Mouse (Mus musculus): Measurements from ENCODE around the gene Dnah11.
A peak's percentile ranks its signal among the peaks of the same experiment; 100 is the strongest.
"Not testable (repeated sequence)": the region's sequence is repeated elsewhere in the genome, so short reads cannot be mapped to it uniquely, and the experiment has no call there.

The Dnah11 gene

GRCm38 (mm10) chr12:117980315-117980714 lies 218.5 kb downstream of the Dnah11 start:
- no peak for DNase-seq (ENCODE audit: low spot score in 2 of 2)

DNA sequence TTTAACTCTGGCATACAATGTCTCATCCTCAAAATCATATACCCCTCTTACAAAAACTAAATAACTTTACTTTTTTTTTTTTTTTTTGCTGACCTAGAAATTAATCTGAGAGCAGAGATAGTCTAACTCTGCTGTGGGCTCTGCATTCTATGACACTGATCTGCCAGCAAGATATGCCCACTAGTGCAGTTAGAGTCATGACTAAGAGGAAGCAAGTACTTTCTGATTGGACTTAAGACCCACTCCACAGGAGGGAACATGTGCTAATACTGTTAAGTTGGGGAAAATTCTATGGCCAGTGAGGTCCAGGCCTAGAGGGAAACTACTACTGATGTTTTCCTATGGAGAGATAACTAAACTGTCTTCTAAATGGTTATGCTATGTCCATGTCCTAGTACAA lies 225.1 kb downstream of the Dnah11 start:
- DNase-seq (ENCODE audit: low spot score in 2 of 2) = no peak

DNA sequence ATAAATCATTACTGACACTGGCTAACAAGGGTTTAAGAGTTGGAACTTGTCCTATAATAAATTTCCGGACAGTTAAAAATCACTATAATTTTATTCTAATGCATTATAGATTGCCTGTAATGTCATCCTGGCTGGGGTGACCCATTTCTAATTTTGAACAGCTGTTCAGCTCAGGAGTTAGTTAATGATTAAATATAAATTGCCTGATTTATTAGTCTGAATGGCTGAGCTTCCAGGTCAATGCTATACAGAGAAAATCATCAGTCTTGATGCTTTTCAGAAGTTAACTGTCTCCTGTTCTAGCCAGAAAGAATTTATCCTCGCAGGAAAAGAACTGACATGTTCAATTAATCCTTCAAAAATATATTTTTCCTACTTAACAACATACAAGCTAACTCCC lies 236.1 kb downstream of the Dnah11 start:
- no peak for DNase-seq (ENCODE audit: low spot score in 2 of 2)

GRCm38 (mm10) chr12:117959213-117959612 lies 239.6 kb downstream of the Dnah11 start:
- DNase-seq (ENCODE audit: low spot score in 2 of 2) = no peak

DNA sequence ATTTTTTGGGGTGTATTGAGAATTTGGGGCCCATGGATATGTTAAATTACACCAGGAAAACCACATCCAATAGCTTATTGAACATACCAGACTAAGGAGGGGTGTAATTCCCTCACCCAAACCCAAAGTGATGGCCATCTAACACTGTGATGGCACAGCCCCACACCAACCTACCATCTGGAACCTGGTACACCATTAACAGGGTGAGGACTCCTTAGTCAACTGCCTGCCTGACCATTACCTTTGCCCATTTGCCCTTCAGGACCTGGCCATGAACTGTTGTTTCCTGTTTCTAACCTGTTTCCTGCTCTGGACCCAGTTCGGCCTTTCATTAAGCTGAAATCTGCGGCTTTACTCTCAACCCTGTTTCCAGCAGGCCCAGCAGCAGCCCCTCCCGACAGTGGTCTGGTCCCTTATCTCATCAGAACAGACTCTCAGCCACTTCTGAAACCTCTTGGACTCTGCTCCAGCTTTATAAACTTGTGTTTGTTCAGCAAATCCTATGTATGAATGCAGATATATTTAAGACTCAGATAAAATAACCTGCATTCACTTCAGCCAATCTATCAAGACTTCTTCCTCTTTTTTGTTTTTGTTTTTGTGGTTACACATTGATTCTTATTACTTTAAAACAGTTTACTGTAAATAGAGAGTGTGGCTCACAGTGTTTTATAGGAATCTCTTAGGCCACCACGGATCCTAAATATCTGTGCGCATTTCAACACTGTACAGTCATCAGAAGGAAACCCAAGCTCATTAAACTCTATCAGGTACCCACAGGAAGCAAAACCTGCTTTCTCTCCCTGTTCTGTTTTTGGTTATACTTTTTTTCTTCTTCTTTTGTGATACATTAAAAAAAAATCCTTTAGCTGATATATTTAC lies 251.8 kb downstream of the Dnah11 start:
- DNase-seq (ENCODE audit: low spot score in 2 of 2) = no peak

- DNase-seq (ENCODE audit: low spot score in 2 of 2) = no peak
Observed at GRCm38 (mm10) chr12:117941947-117942346, 256.9 kb downstream of the Dnah11 start.

GRCm38 (mm10) chr12:117938214-117938613 lies 260.6 kb downstream of the Dnah11 start:
- DNase-seq (ENCODE audit: low spot score in 2 of 2) = no peak

GRCm38 (mm10) chr12:117932026-117932425 lies 266.8 kb downstream of the Dnah11 start:
- DNase-seq (ENCODE audit: low spot score in 2 of 2) = no peak

GRCm38 (mm10) chr12:117929768-117930167 lies 269.1 kb downstream of the Dnah11 start:
- DNase-seq (ENCODE audit: low spot score in 2 of 2) = no peak

DNA sequence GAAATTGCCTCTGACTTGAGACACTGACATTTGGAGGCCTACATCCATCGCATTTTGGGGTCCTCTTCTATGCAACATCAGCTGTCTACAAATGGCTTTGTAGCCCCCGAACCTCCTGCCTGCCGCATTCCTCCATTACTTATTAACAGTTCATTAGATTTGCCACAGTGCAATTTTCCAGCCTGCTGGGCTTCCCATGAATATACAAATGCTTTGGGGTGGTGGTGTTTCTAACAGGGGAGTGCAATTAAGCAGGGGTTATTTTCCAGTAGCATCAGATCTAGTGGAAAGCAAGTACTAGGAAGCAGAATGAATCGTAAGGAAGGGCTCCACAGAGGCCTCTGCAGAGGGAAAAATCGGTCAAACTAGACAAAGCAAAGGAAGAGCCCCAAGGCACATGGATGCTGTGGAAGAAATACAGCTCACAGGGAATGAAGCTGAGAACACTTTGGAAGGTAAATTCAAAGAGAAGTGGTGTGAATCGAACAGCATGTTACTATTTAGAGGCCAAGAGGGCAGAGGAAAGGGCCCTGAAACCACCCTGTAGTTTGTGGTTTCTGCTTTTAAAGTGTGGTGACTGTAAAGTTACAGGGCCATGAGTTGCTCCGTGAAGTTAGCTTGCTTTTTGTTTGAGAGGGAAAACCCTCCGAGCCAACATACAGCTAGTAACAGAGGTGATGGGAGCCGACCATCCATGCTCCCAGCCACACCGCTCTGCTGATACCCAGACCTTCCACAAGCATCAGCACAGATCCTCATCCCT lies 282.8 kb downstream of the Dnah11 start:
- no peak for DNase-seq (ENCODE audit: low spot score in 2 of 2)

- DNase-seq (ENCODE audit: low spot score in 2 of 2) = no peak
Observed at GRCm38 (mm10) chr12:117914613-117915245, 284.1 kb downstream of the Dnah11 start.

- no peak for DNase-seq (ENCODE audit: low spot score in 2 of 2)
Observed at GRCm38 (mm10) chr12:117911396-117911795, 287.4 kb downstream of the Dnah11 start.

DNA sequence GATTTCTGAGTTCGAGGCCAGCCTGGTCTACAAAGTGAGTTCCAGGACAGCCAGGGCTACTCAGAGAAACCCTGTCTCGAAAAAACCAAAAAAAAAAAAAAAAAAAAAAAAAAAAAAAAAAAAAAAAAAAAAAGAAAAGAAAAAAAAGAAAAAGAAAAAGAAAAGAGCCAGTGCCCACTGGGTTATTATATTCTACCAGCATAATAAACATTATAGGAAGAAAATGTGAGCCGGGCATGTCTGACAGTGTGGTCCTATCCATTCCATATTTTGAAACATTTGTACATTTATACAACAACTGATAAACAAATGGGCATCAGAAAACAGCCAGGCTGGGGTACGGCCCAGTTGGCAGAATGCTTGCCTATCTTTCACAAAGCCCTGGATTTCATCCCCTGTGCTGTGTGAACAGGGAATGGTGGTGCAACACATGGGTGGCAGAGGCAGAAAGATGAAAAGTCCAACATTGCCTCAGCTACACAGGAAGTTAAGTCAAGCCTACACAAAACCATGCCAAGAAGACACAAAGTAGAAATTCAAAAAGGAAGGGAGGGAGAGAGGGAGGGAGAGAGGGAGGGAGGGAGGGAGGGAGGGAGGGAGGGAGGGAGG lies 293.5 kb downstream of the Dnah11 start:
- DNase-seq (ENCODE audit: low spot score in 2 of 2) = not testable (repeated sequence)

GRCm38 (mm10) chr12:117903671-117904070 lies 295.2 kb downstream of the Dnah11 start:
- DNase-seq (ENCODE audit: low spot score in 2 of 2) = peak; percentile 26 to 39

- DNase-seq (ENCODE audit: low spot score in 2 of 2) = not testable (repeated sequence)
Observed at GRCm38 (mm10) chr12:117901352-117901751, 297.5 kb downstream of the Dnah11 start.

DNA sequence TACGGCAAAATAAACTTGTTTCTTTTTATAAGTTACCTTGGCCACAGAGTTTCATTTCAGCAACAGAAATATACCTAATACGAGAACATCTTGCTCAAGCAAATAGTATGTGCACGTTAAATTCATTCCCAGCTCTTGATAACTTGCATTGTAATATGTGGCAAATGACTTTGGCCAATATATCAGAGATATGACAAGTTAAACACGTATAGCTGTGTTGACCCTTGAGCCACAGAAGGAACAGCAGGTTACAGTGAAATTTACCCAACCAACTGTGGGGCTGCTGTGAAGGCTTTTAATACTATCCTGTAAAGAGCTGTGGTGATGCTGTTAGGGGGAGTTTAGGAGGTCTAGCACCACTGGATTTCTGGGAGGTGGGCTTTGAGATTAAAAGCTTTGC lies 298.0 kb downstream of the Dnah11 start:
- not testable (repeated sequence) for DNase-seq (ENCODE audit: low spot score in 2 of 2)

DNA sequence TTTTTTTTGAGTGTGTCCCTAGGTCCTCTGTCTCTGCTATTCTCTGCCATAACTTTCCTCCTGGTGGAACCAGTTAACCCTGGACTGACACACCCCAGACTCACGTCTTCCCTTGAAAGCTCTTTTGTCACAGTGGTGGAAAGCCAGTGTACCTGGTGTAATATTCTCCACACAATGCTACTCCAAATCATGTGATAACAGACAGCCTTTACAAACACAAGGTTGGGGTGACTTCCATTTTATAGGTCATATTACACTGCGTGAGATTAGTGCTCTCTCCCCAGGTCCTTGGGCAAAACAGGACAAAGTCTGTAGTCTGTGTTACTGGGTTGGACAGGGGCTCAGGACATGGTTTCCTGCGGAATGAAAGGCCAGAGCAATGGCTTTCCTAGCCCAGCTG lies 311.4 kb downstream of the Dnah11 start:
- DNase-seq (ENCODE audit: low spot score in 2 of 2) = no peak

DNA sequence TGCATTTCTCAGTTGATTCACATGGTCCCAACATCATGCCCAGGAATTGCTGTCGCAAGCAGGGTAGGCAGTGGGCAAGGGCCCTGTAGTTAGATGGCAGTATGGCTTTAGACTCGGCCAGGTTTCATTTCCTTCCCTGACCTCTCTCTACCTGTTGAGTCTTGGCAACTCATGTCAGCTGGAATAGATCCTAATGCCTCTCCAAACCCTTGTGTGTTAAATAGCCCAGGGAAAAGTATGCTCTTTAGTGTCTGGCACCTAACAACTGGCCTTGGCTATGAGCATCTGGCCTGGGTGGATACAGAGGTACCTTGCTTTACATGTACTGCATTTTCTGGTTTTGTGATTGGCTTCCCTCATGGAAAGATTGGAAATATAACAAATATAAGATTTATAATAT lies 314.2 kb downstream of the Dnah11 start:
- DNase-seq (ENCODE audit: low spot score in 2 of 2) = no peak

- DNase-seq (ENCODE audit: low spot score in 2 of 2) = no peak
Observed at GRCm38 (mm10) chr12:117878341-117878740, 320.5 kb downstream of the Dnah11 start.

GRCm38 (mm10) chr12:117872265-117872664 lies 326.6 kb downstream of the Dnah11 start:
- no peak for DNase-seq (ENCODE audit: low spot score in 2 of 2)

- no peak for DNase-seq (ENCODE audit: low spot score in 2 of 2)
Observed at GRCm38 (mm10) chr12:117867708-117868564, 330.9 kb downstream of the Dnah11 start.
